Mouse (Mus musculus): ENCODE measurements around the gene Jmjd8. TPM values are rescaled to one million over a fixed set of nuclear protein-coding genes. Genes with fewer than 3 reads are reported as not detected.

The Jmjd8 gene
- 29.7 and 31.5 TPM in 2 replicates for polyA plus RNA-seq (2015; fragmentation: Nextera tagmentation; extraction: Ambion mirVana)

GRCm38 (mm10) chr17:25828712-25829557 lies at the start of gene Jmjd8:
TSS of gene Jmjd8 (plus strand) at chr17:25828867.
- Histone ChIP-seq H3K9ac (ENCODE audit: low read length) (peak within 1 kb of the TSS; percentile 68), H3K9me3 (ENCODE audit: control insufficient read depth, low read length) (no peaks in the 10 kb centered on the region), H3K36me3 (ENCODE audit: control insufficient read depth, insufficient read depth, low read length) (peaks cover 14% of the 10 kb centered on the region), H3K4me1 (replicated peaks; ENCODE audit: control insufficient read depth, insufficient read depth) (peaks cover 22% of the 10 kb centered on the region), H3K27me3 (ENCODE audit: control insufficient read depth, insufficient read depth, low read length) (no peaks in the 10 kb centered on the region), H3K4me2 (replicated peaks; ENCODE audit: low read depth) (peak within 1 kb of the TSS; percentile 85), H3K4me3 (ENCODE audit: low read depth, low read length) (peak within 1 kb of the TSS; percentile 56), H3K27ac (replicated peaks) (peak within 1 kb of the TSS; percentile 92)
- no peak for TF ChIP-seq EP300 (optimal IDR thresholded peaks at IDR 0.05)
- peak; percentile 62 for TF ChIP-seq CTCF (IDR thresholded peaks at IDR 0.05; ENCODE audit: low read depth)
- peak; percentile 55 for ATAC-seq (ENCODE audit: low FRiP score, low TSS enrichment)
- peak; percentile 88 for DNase-seq (ENCODE audit: low spot score)
- 2% methylated on average over 32 of the region's 32 CpGs for WGBS

DNA sequence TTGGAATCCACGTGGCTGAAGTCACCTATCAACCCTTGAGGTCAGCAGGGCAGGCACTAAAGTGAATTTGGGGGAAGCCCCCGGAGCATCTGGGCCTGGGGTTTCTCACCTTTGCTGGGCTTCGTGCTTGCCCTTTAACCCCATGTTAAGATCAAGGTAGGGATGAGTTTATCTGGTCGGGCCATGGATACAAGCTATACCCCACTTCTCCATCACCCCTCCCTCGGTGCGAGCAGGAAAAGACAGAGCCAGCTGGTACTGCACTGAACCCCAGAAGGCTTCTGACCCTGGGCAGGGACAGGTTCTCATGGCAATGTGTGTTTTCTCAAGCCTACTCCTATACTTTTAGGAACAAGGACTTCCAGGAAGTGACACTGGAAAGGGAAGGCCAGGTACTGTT lies 47.3 kb upstream of the Jmjd8 start:
- Histone ChIP-seq H3K27me3 (ENCODE audit: control insufficient read depth, insufficient read depth, low read length) (no peaks in the 10 kb centered on the region), H3K36me3 (ENCODE audit: control insufficient read depth, insufficient read depth, low read length) (peaks cover 5% of the 10 kb centered on the region; the same call in 1 of the 2 replicates), H3K27ac (replicated peaks) (no peak overlapping the region), H3K4me1 (replicated peaks; ENCODE audit: control insufficient read depth, insufficient read depth) (peaks cover 5% of the 10 kb centered on the region), H3K9ac (ENCODE audit: low read length) (no peak overlapping the region), H3K9me3 (ENCODE audit: control insufficient read depth, low read length) (no peaks in the 10 kb centered on the region), H3K4me3 (ENCODE audit: low read depth, low read length) (no peak overlapping the region), H3K4me2 (replicated peaks; ENCODE audit: low read depth) (no peak overlapping the region)
- ATAC-seq (ENCODE audit: low FRiP score, low TSS enrichment) (no peak), DNase-seq (ENCODE audit: low spot score) (no peak)
- 67% methylated on average over 6 of the region's 6 CpGs for WGBS
- TF ChIP-seq CTCF (IDR thresholded peaks at IDR 0.05; ENCODE audit: low read depth), result no peak
- no peak for TF ChIP-seq EP300 (optimal IDR thresholded peaks at IDR 0.05)

DNA sequence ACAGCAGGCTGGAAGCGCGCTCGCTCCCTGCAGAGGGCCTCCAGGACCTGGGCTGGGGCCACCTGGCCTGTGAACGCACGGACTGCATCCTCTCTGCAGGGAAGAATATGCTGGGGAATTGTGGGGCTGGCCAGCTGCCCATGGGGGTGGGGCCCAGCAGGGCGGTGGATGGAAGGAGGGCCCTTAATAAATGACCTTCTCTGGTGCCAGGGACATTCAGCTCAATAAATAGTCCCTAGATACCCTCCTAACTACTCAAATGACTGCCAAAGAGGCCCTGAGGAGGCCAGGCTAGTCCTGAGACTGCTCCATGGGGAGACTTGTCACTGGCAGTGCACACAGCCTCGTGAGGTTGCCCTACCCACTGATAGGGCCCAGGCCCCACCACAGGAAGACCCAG lies 45.6 kb upstream of the Jmjd8 start:
- Histone ChIP-seq H3K9me3 (ENCODE audit: control insufficient read depth, low read length) (no peaks in the 10 kb centered on the region), H3K4me2 (replicated peaks; ENCODE audit: low read depth) (no peak overlapping the region), H3K36me3 (ENCODE audit: control insufficient read depth, insufficient read depth, low read length) (peaks cover 5% of the 10 kb centered on the region; the same call in 1 of the 2 replicates), H3K27ac (replicated peaks) (no peak overlapping the region), H3K4me3 (ENCODE audit: low read depth, low read length) (no peak overlapping the region), H3K9ac (ENCODE audit: low read length) (no peak overlapping the region), H3K27me3 (ENCODE audit: control insufficient read depth, insufficient read depth, low read length) (no peaks in the 10 kb centered on the region), H3K4me1 (replicated peaks; ENCODE audit: control insufficient read depth, insufficient read depth) (peaks cover 5% of the 10 kb centered on the region)
- DNase-seq (ENCODE audit: low spot score) (no peak), ATAC-seq (ENCODE audit: low FRiP score, low TSS enrichment) (no peak)
- WGBS, result 66% methylated on average over 7 of the region's 7 CpGs
- TF ChIP-seq EP300 (optimal IDR thresholded peaks at IDR 0.05), result no peak
- TF ChIP-seq CTCF (IDR thresholded peaks at IDR 0.05; ENCODE audit: low read depth), result no peak

DNA sequence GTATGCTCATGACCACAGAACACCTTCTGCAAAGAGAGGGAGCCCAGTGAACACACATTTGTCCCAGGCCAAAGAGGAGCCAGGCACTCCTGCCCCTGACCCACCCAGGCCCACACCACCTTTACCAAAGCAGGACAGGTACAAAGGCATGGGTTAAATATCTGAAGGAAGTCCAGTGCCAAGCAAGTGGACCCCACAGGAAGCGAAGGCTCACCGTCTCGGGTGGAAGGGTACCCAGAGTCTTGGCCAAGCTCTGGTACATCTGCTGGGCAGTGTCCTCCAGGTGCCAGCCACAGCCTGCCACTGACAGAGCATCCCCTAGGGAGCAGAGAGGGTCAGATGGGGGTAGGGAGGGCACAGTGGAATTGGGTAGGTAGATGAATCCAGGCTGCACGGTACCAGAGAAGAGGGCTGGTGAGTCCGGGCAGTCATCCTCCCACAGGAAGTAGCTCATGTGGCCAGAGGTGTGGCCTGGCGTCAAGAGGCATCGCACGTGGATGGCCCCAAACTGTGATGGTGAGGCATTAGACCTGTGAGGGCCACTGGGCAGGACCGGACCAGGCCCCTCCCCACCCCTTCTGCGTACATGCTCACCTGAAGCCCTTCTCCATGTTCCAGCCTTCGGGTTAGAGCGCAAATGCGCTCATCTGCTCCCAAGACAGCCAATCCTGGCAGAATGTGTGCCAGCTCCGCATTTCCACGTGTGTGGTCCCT lies 44.6 kb upstream of the Jmjd8 start:
- DNase-seq (ENCODE audit: low spot score), result no peak
- TF ChIP-seq CTCF (IDR thresholded peaks at IDR 0.05; ENCODE audit: low read depth), result no peak
- TF ChIP-seq EP300 (optimal IDR thresholded peaks at IDR 0.05), result no peak

GRCm38 (mm10) chr17:25785281-25785745 lies 43.4 kb upstream of the Jmjd8 start, which contains the start of gene Haghl:
TSS of gene Haghl (minus strand) at chr17:25785673.
- TF ChIP-seq CTCF (IDR thresholded peaks at IDR 0.05; ENCODE audit: low read depth), result peak; percentile 29
- no peak for TF ChIP-seq EP300 (optimal IDR thresholded peaks at IDR 0.05)
- peak; percentile 82 for ATAC-seq (ENCODE audit: low FRiP score, low TSS enrichment)
- peak within 1 kb of the TSS; percentile 45 for H3K27ac ChIP-seq (replicated peaks)
- peak within 1 kb of the TSS; percentile 69 for H3K4me3 ChIP-seq (ENCODE audit: low read depth, low read length)
- H3K9me3 ChIP-seq (ENCODE audit: control insufficient read depth, low read length), result no peaks in the 10 kb centered on the region
- peaks cover 10% of the 10 kb centered on the region; the same call in 1 of the 2 replicates for H3K36me3 ChIP-seq (ENCODE audit: control insufficient read depth, insufficient read depth, low read length)
- peak; percentile 95 for DNase-seq (ENCODE audit: low spot score)
- under 1% methylated on average over 23 of the region's 23 CpGs for WGBS
- no peaks in the 10 kb centered on the region for H3K27me3 ChIP-seq (ENCODE audit: control insufficient read depth, insufficient read depth, low read length)
- peak within 1 kb of the TSS; percentile 61 for H3K9ac ChIP-seq (ENCODE audit: low read length)
- H3K4me1 ChIP-seq (replicated peaks; ENCODE audit: control insufficient read depth, insufficient read depth), result peaks cover 5% of the 10 kb centered on the region
- H3K4me2 ChIP-seq (replicated peaks; ENCODE audit: low read depth), result peak within 1 kb of the TSS; percentile 77

More for the DNA sequence above, 44.6 kb upstream of the Jmjd8 start:
- Histone ChIP-seq H3K4me2 (replicated peaks; ENCODE audit: low read depth) (0 out of 2 replicates have a peak overlapping the region, but pooled peaks have one; percentile 77), H3K9ac (ENCODE audit: low read length) (no peak overlapping the region), H3K9me3 (ENCODE audit: control insufficient read depth, low read length) (no peaks in the 10 kb centered on the region), H3K4me3 (ENCODE audit: low read depth, low read length) (no peak overlapping the region), H3K27me3 (ENCODE audit: control insufficient read depth, insufficient read depth, low read length) (no peaks in the 10 kb centered on the region), H3K4me1 (replicated peaks; ENCODE audit: control insufficient read depth, insufficient read depth) (peaks cover 5% of the 10 kb centered on the region), H3K27ac (replicated peaks) (no peak overlapping the region), H3K36me3 (ENCODE audit: control insufficient read depth, insufficient read depth, low read length) (peaks cover 5% of the 10 kb centered on the region; the same call in 1 of the 2 replicates)
- no peak for ATAC-seq (ENCODE audit: low FRiP score, low TSS enrichment)
- WGBS, result 74% methylated on average over 15 of the region's 15 CpGs

All from stomach, postnatal 0 days (tissue).